Mouse (Mus musculus) kidney, embryonic 14.5 days (tissue): ENCODE results near the gene Lrrtm1. TPM values are rescaled to one million over a fixed set of nuclear protein-coding genes. Genes with fewer than 3 reads are reported as not detected.

Experiments used
- ATAC-seq: fragments of 200-750 bp; cut with Nextera tagmentation; 2 replicates; pipeline ENCODE4 v1.8.0; 2017; ENCODE audit warnings: moderate number of reproducible peaks, mild to moderate bottlenecking, moderate TSS enrichment, moderate library complexity; ENCODE audit not compliant: low FRiP score, low TSS enrichment
- H3K27ac ChIP-seq: fragments of 300-500 bp; sonication (generic); 2 replicates; pipeline ENCODE4 v1.5.1; 2014; ENCODE audit warnings: low read depth, mild to moderate bottlenecking, low read length, moderate library complexity, mixed read lengths
- H3K27me3 ChIP-seq: fragments of 300-500 bp; sonication (generic); 2 replicates; pipeline ENCODE4 v1.6.1; 2014; ENCODE audit warnings: mild to moderate bottlenecking, low read length; ENCODE audit not compliant: control insufficient read depth, insufficient read depth
- H3K36me3 ChIP-seq: fragments of 300-500 bp; sonication (generic); 2 replicates; pipeline ENCODE4 v1.6.1; 2014; ENCODE audit warnings: low read length, mixed read lengths; ENCODE audit not compliant: control insufficient read depth, insufficient read depth
- H3K4me1 ChIP-seq: fragments of 300-500 bp; sonication (generic); 2 replicates; pipeline ENCODE4 v1.6.1; 2014; ENCODE audit warnings: low read length, mixed read lengths; ENCODE audit not compliant: control insufficient read depth, insufficient read depth
- H3K4me2 ChIP-seq: fragments of 300-500 bp; sonication (generic); replicated peaks from 2 replicates; pipeline ENCODE4 v1.6.1; 2014; ENCODE audit warnings: low read depth, mild to moderate bottlenecking, low read length
- H3K4me3 ChIP-seq: fragments of 300-500 bp; sonication (generic); 2 replicates; pipeline ENCODE4 v1.5.1; 2014; ENCODE audit warnings: mild to moderate bottlenecking, low read length
- H3K9ac ChIP-seq: fragments of 300-500 bp; sonication (generic); 2 replicates; pipeline ENCODE4 v1.6.1; 2014; ENCODE audit warnings: low read depth, mild to moderate bottlenecking, low read length, moderate library complexity
- H3K9me3 ChIP-seq: fragments of 300-500 bp; sonication (generic); 2 replicates; pipeline ENCODE4 v1.6.1; 2016; ENCODE audit warnings: low read length; ENCODE audit not compliant: control insufficient read depth
- WGBS: fragments of 180-500 bp; shearing (Covaris S2); extraction: QIAGEN DNeasy Blood & Tissue Kit; methylation state at CpG from one replicate; pipeline ENCODE4 v1.1.7; 2014; 5-methylcytosine and 5-hydroxymethylcytosine counted together
- polyA plus RNA-seq: library from polyadenylated mRNA; unstranded; fragments of >200 nt; fragmentation: Nextera tagmentation; extraction: Ambion mirVana; gene quantifications from 2 replicates; pipeline ENCODE4 v1.2.1, GENCODE M21; 2014

Lrrtm1 gene
- polyA plus RNA-seq, 1 experiment from 2014 or later: 4.2 TPM

GRCm38 (mm10) chr6:77286317-77286716 is 43.8 kb downstream of the Lrrtm1 start:
- no peak overlapping the region for H3K4me2 ChIP-seq
- H3K27me3 ChIP-seq: no peaks in the 10 kb centered on the region
- WGBS: 86% methylated on average over 5 of the region's 5 CpGs
- H3K36me3 ChIP-seq: no peaks in the 10 kb centered on the region
- H3K27ac ChIP-seq: no peak overlapping the region
- no peaks in the 10 kb centered on the region for H3K9me3 ChIP-seq
- no peaks in the 10 kb centered on the region for H3K4me1 ChIP-seq
- H3K9ac ChIP-seq: no peak overlapping the region
- no peak overlapping the region for H3K4me3 ChIP-seq
- no peak for ATAC-seq

GRCm38 (mm10) chr6:77288402-77288801 is 45.9 kb downstream of the Lrrtm1 start:
- H3K4me1 ChIP-seq: no peaks in the 10 kb centered on the region
- no peak overlapping the region for H3K4me3 ChIP-seq
- no peak overlapping the region for H3K4me2 ChIP-seq
- H3K36me3 ChIP-seq: no peaks in the 10 kb centered on the region
- no peak overlapping the region for H3K9ac ChIP-seq
- H3K9me3 ChIP-seq: no peaks in the 10 kb centered on the region
- no peaks in the 10 kb centered on the region for H3K27me3 ChIP-seq
- no peak for ATAC-seq
- H3K27ac ChIP-seq: no peak overlapping the region

GRCm38 (mm10) chr6:77291415-77291814 is 48.9 kb downstream of the Lrrtm1 start:
- WGBS: 75% methylated on average over 6 of the region's 6 CpGs
- Histone ChIP-seq H3K9me3 (no peaks in the 10 kb centered on the region), H3K36me3 (no peaks in the 10 kb centered on the region), H3K27ac (no peak overlapping the region), H3K27me3 (no peaks in the 10 kb centered on the region), H3K4me2 (no peak overlapping the region), H3K4me3 (no peak overlapping the region), H3K9ac (no peak overlapping the region), H3K4me1 (no peaks in the 10 kb centered on the region)
- ATAC-seq: no peak

DNA sequence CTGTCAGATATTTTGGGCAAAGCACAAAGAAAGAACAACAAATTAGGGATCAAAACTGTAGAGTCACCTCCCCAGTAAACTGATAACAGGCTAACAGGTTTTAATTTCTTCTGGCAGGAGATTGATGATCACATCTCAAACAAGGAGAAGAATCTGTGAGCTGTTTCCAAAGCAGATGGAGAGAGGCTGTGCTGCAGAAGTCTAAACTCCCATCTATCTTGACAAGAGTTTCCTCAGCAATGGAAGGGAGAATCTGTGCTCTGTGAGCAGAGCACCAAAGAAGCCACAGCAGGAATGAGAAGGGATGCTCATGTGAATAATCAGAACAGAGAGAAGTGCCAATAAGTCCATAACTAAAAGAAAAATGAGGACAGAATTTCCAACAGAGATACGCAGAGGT is 58.8 kb downstream of the Lrrtm1 start:
- Histone ChIP-seq H3K27ac (no peak overlapping the region), H3K9ac (no peak overlapping the region), H3K27me3 (no peaks in the 10 kb centered on the region), H3K36me3 (no peaks in the 10 kb centered on the region), H3K4me3 (no peak overlapping the region), H3K9me3 (no peaks in the 10 kb centered on the region), H3K4me2 (no peak overlapping the region), H3K4me1 (no peaks in the 10 kb centered on the region)
- 85% methylated on average over 1 of the region's 1 CpGs for WGBS
- no peak for ATAC-seq

DNA sequence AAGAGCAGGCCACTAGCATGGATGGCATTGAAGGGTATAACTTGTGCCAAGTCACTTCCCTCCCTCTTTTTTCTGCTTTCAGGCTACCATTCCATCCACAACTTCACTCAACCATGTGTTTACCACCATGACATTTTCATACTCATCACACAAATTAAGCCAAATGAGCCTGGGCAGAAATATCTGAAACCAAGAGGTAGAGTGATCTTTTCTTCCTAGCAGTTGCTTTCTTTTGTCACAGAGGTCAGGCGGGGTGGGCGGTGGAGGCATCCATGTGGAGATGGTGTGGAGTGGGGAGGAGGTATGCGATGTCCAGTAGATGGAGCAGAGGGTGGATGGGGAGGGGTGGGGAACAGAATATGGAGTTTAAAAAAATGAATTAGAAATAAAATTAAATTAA is 64.3 kb downstream of the Lrrtm1 start:
- no peak overlapping the region for H3K27ac ChIP-seq
- H3K9me3 ChIP-seq: no peaks in the 10 kb centered on the region
- no peaks in the 10 kb centered on the region for H3K4me1 ChIP-seq
- ATAC-seq: no peak
- no peaks in the 10 kb centered on the region for H3K27me3 ChIP-seq
- 76% methylated on average over 3 of the region's 3 CpGs for WGBS
- H3K4me3 ChIP-seq: no peak overlapping the region
- H3K9ac ChIP-seq: no peak overlapping the region
- H3K4me2 ChIP-seq: no peak overlapping the region
- H3K36me3 ChIP-seq: no peaks in the 10 kb centered on the region
